ENCODE assay signal across 10 mouse cellular contexts in the genomic region with DNA sequence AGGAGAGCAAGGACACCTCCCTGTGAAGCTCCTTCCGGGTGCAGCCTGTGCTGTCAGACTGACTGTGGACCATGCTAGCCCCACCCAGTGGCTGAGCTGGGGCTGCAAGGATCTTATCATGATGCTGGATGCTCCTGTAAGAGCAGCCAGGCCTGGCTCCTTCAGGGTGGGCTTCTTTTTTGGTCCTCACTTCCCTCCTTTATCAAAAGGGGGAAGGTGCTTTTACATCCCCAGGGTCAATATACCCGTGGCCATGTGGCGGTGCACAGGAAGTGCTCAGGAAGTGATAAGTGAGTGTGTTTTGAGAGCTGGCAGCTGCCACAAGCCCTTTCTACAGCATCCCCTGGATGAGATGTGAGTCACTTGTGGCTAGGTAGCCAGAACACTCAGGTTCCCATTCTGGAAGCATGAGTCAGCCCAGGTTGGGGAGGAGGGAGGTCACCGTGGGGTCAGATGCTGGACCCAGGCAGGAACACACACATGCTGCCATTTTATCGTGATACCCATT. TPM values are rescaled to one million over a fixed set of nuclear protein-coding genes. Genes with fewer than 3 reads are reported as not detected.
DNase-seq lines count a peak whose midpoint lies in the region; ATAC-seq and TF ChIP-seq lines count a peak whose summit lies in the region.
"Had no signal": no experiment of that assay in that cellular context is flagged by ENCODE, and none has a peak within 500 bp of the region (broad histone marks: within the 10 kb centered on the region; RNA-seq: fewer than 3 reads in every experiment).

No protein-coding gene starts in this region.

- 71% methylated on average over 5 of the region's 5 CpGs for WGBS in forebrain, postnatal 0 days
- WGBS in forebrain, embryonic 16.5 days: 65% methylated on average over 5 of the region's 5 CpGs
- 3% methylated on average over 5 of the region's 5 CpGs for WGBS in thymus, adult 2 months
- WGBS in stomach, postnatal 0 days: 36% methylated on average over 5 of the region's 5 CpGs
- whole genome bisulfite sequencing in midbrain, embryonic 10.5 days: 73% methylated on average over 5 of the region's 5 CpGs

- H3K4me2 ChIP-seq in forebrain, postnatal 0 days (ENCODE audit: low read depth): no peak overlapping the region
- no peak overlapping the region for H3K4me2 ChIP-seq in forebrain, embryonic 16.5 days (ENCODE audit: low read length)
- H3K4me2 ChIP-seq in stomach, postnatal 0 days (replicated peaks; ENCODE audit: low read depth): no peak overlapping the region

- no peak overlapping the region for H3K9ac ChIP-seq in forebrain, postnatal 0 days
- no peak overlapping the region for H3K9ac ChIP-seq in forebrain, embryonic 16.5 days (replicated peaks; ENCODE audit: low read depth, low read length)
- no peak overlapping the region for H3K9ac ChIP-seq in stomach, postnatal 0 days (ENCODE audit: low read length)

- no peaks in the 10 kb centered on the region for H3K36me3 ChIP-seq in forebrain, postnatal 0 days (ENCODE audit: insufficient read depth)
- no peaks in the 10 kb centered on the region for H3K36me3 ChIP-seq in forebrain, embryonic 16.5 days (ENCODE audit: control insufficient read depth, insufficient read depth)
- H3K36me3 ChIP-seq in thymus, adult 2 months (ENCODE audit: control insufficient read depth, insufficient read depth, low read length): no peaks in the 10 kb centered on the region
- no peaks in the 10 kb centered on the region for H3K36me3 ChIP-seq in stomach, postnatal 0 days (ENCODE audit: control insufficient read depth, insufficient read depth, low read length)
- H3K36me3 ChIP-seq in midbrain, embryonic 10.5 days: no peaks in the 10 kb centered on the region

- H3K4me1 ChIP-seq in forebrain, postnatal 0 days (ENCODE audit: insufficient read depth): no peaks in the 10 kb centered on the region
- no peaks in the 10 kb centered on the region for H3K4me1 ChIP-seq in forebrain, embryonic 16.5 days (replicated peaks; ENCODE audit: control insufficient read depth, insufficient read depth, low read length)
- H3K4me1 ChIP-seq in thymus, adult 2 months (replicated peaks; ENCODE audit: control insufficient read depth, insufficient read depth, low read length): no peaks in the 10 kb centered on the region
- H3K4me1 ChIP-seq in stomach, postnatal 0 days (replicated peaks; ENCODE audit: control insufficient read depth, insufficient read depth): no peaks in the 10 kb centered on the region
- 0 out of 2 replicates have a peak, but pooled peaks cover 3% of the 10 kb centered on the region for H3K4me1 ChIP-seq in midbrain, embryonic 10.5 days

- no peaks in the 10 kb centered on the region for H3K9me3 ChIP-seq in forebrain, postnatal 0 days (ENCODE audit: low read length)
- no peaks in the 10 kb centered on the region for H3K9me3 ChIP-seq in forebrain, embryonic 16.5 days (ENCODE audit: control insufficient read depth, low read length)
- H3K9me3 ChIP-seq in stomach, postnatal 0 days (ENCODE audit: control insufficient read depth, low read length): no peaks in the 10 kb centered on the region
- no peaks in the 10 kb centered on the region for H3K9me3 ChIP-seq in midbrain, embryonic 10.5 days (replicated peaks)

- H3K27ac ChIP-seq in forebrain, postnatal 0 days (ENCODE audit: low read depth, low read length): no peak overlapping the region
- no peak overlapping the region for H3K27ac ChIP-seq in forebrain, embryonic 16.5 days (ENCODE audit: low read length)
- no peak overlapping the region for H3K27ac ChIP-seq in thymus, adult 2 months (ENCODE audit: control insufficient read depth, insufficient read depth, low read length)
- peak overlapping the region; percentile 45; the same call in 1 of the 2 replicates for H3K27ac ChIP-seq in stomach, postnatal 0 days (replicated peaks)
- no peak overlapping the region for H3K27ac ChIP-seq in midbrain, embryonic 10.5 days (replicated peaks)

- no peak overlapping the region for H3K4me3 ChIP-seq in forebrain, postnatal 0 days (ENCODE audit: low read depth, low read length)
- H3K4me3 ChIP-seq in forebrain, embryonic 16.5 days (replicated peaks; ENCODE audit: low read length): no peak overlapping the region
- no peak overlapping the region for H3K4me3 ChIP-seq in thymus, adult 2 months (ENCODE audit: control insufficient read depth, insufficient read depth, low read length)
- H3K4me3 ChIP-seq in stomach, postnatal 0 days (ENCODE audit: low read depth, low read length): no peak overlapping the region
- no peak overlapping the region for H3K4me3 ChIP-seq in midbrain, embryonic 10.5 days
- H3K4me3 ChIP-seq: myocyte had no signal

- no peaks in the 10 kb centered on the region for H3K27me3 ChIP-seq in forebrain, postnatal 0 days (ENCODE audit: insufficient read depth, low read length)
- H3K27me3 ChIP-seq in forebrain, embryonic 16.5 days (replicated peaks; ENCODE audit: control insufficient read depth, insufficient read depth, low read length): no peaks in the 10 kb centered on the region
- no peaks in the 10 kb centered on the region for H3K27me3 ChIP-seq in thymus, adult 2 months (ENCODE audit: control insufficient read depth, insufficient read depth, low read length)
- no peaks in the 10 kb centered on the region for H3K27me3 ChIP-seq in stomach, postnatal 0 days (ENCODE audit: control insufficient read depth, insufficient read depth, low read length)
- no peaks in the 10 kb centered on the region for H3K27me3 ChIP-seq in midbrain, embryonic 10.5 days (ENCODE audit: low read depth, poor library complexity, severe bottlenecking)

- no peak for TF ChIP-seq EP300 in stomach, postnatal 0 days (optimal IDR thresholded peaks at IDR 0.05)

- DNase-seq in forebrain, postnatal 0 days: no peak
- peak; percentile 11 for DNase-seq in thymus, adult 2 months
- no peak for DNase-seq in thymus, adult 18-20 months
- peak; percentile 44 to 59 for DNase-seq in kidney, postnatal 4 days
- DNase-seq in stomach, postnatal 0 days (ENCODE audit: low spot score): peak; percentile 53
- DNase-seq in midbrain, embryonic 10.5 days (ENCODE audit: low spot score): no peak
- DNase-seq in ovary, postnatal 14 days (ENCODE audit: low spot score): no peak

- TF ChIP-seq POLR2A in thymus, adult 2 months (IDR thresholded peaks at IDR 0.05; ENCODE audit: control insufficient read depth, extremely low read depth, insufficient read depth, low read length, poor library complexity): no peak

- peak; percentile 33; the same call in 1 of the 2 replicates for TF ChIP-seq CTCF in forebrain, postnatal 0 days (IDR thresholded peaks at IDR 0.05; ENCODE audit: low read depth)
- TF ChIP-seq CTCF in thymus, adult 2 months (IDR thresholded peaks at IDR 0.05; ENCODE audit: borderline replicate concordance, control insufficient read depth, extremely low read depth, insufficient read depth, low read length, poor library complexity): no peak
- TF ChIP-seq CTCF in stomach, postnatal 0 days (IDR thresholded peaks at IDR 0.05; ENCODE audit: low read depth): peak; percentile 64

- ATAC-seq in forebrain, postnatal 0 days: no peak
- ATAC-seq in forebrain, embryonic 16.5 days: no peak
- ATAC-seq in stomach, postnatal 0 days (ENCODE audit: low FRiP score, low TSS enrichment): peak; percentile 55

RNA-seq across cellular contexts. Expression of a gene that starts 18.1 kb away (rescaled TPM):
- 0.29 TPM in 1 of 2 replicates, not detected in the other for total RNA-seq in forebrain, postnatal 0 days (2014; rRNA removed)
- polyA plus RNA-seq in forebrain, postnatal 0 days (2015; fragmentation: Nextera tagmentation; extraction: Ambion mirVana): 0.16 and 0.23 TPM in 2 replicates
- polyA plus RNA-seq in forebrain, embryonic 16.5 days (2015; fragmentation: Nextera tagmentation; extraction: Ambion mirVana): 0.13 and 0.14 TPM in 2 replicates
- polyA plus RNA-seq in thymus, adult 2 months (2012; rRNA removed): 3.1 and 3.8 TPM in 2 replicates
- polyA plus RNA-seq in stomach, postnatal 0 days (2015; fragmentation: Nextera tagmentation; extraction: Ambion mirVana): 63.0 and 75.8 TPM in 2 replicates
- 0.06 TPM in 1 of 2 replicates, not detected in the other for polyA plus RNA-seq in midbrain, embryonic 10.5 days (2016; fragmentation: Nextera tagmentation; extraction: Ambion mirVana)

RNA-seq across cellular contexts. Expression of a gene that starts 22.8 kb away (rescaled TPM):
- total RNA-seq in forebrain, postnatal 0 days (2014; rRNA removed): 0.29 and 0.31 TPM in 2 replicates
- 0.24 and 0.47 TPM in 2 replicates for polyA plus RNA-seq in forebrain, postnatal 0 days (2015; fragmentation: Nextera tagmentation; extraction: Ambion mirVana)
- polyA plus RNA-seq in forebrain, embryonic 16.5 days (2015; fragmentation: Nextera tagmentation; extraction: Ambion mirVana): 0.62 and 0.88 TPM in 2 replicates
- polyA plus RNA-seq in thymus, adult 2 months (2012; rRNA removed): 20.8 and 28.3 TPM in 2 replicates
- polyA plus RNA-seq in stomach, postnatal 0 days (2015; fragmentation: Nextera tagmentation; extraction: Ambion mirVana): 191 and 207 TPM in 2 replicates
- 9.7 and 11.4 TPM in 2 replicates for polyA plus RNA-seq in midbrain, embryonic 10.5 days (2016; fragmentation: Nextera tagmentation; extraction: Ambion mirVana)

RNA-seq across cellular contexts. Expression of a gene that starts 50.5 kb away (rescaled TPM):
- total RNA-seq in forebrain, postnatal 0 days (2014; rRNA removed): 0.15 and 0.52 TPM in 2 replicates
- 0.36 and 0.38 TPM in 2 replicates for polyA plus RNA-seq in forebrain, postnatal 0 days (2015; fragmentation: Nextera tagmentation; extraction: Ambion mirVana)
- polyA plus RNA-seq in forebrain, embryonic 16.5 days (2015; fragmentation: Nextera tagmentation; extraction: Ambion mirVana): 0.20 and 0.31 TPM in 2 replicates
- polyA plus RNA-seq in thymus, adult 2 months (2012; rRNA removed): 0.57 and 0.77 TPM in 2 replicates
- 0.23 and 0.24 TPM in 2 replicates for polyA plus RNA-seq in stomach, postnatal 0 days (2015; fragmentation: Nextera tagmentation; extraction: Ambion mirVana)
- polyA plus RNA-seq in midbrain, embryonic 10.5 days (2016; fragmentation: Nextera tagmentation; extraction: Ambion mirVana): 0.05 TPM in 1 of 2 replicates, not detected in the other
- total RNA-seq: heart, adult 18-20 months had no signal
- polyA plus RNA-seq: myocyte had no signal

RNA-seq across cellular contexts. Expression of a gene that starts 59.5 kb away (rescaled TPM):
- total RNA-seq in forebrain, postnatal 0 days (2014; rRNA removed): not detected in 2 replicates
- not detected in 2 replicates for polyA plus RNA-seq in forebrain, postnatal 0 days (2015; fragmentation: Nextera tagmentation; extraction: Ambion mirVana)
- polyA plus RNA-seq in forebrain, embryonic 16.5 days (2015; fragmentation: Nextera tagmentation; extraction: Ambion mirVana): not detected in 2 replicates
- polyA plus RNA-seq in thymus, adult 2 months (2012; rRNA removed): not detected in 2 replicates
- polyA plus RNA-seq in stomach, postnatal 0 days (2015; fragmentation: Nextera tagmentation; extraction: Ambion mirVana): 0.15 TPM in 1 of 2 replicates, not detected in the other
- not detected in 2 replicates for polyA plus RNA-seq in midbrain, embryonic 10.5 days (2016; fragmentation: Nextera tagmentation; extraction: Ambion mirVana)
- total RNA-seq: heart, adult 18-20 months had no signal
- polyA plus RNA-seq: myocyte had no signal

Comparison
In these comparisons a context has a peak if more than half of its experiments do, and no peak if none do; other contexts are left out.
1. DNase-seq: peak in thymus, adult 2 months (single experiment), kidney, postnatal 4 days (2 of 2) and stomach, postnatal 0 days (single experiment); none in forebrain, postnatal 0 days (single experiment), thymus, adult 18-20 months (0 of 2), midbrain, embryonic 10.5 days (single experiment) and ovary, postnatal 14 days (single experiment).
2. RNA of a gene that starts 18.1 kb away (polyA plus RNA-seq): 63.0 to 75.8 TPM in stomach, postnatal 0 days; 3.1 to 3.8 TPM in thymus, adult 2 months, 0.16 to 0.23 TPM in forebrain, postnatal 0 days, 0.13 to 0.14 TPM in forebrain, embryonic 16.5 days and 0.06 TPM in midbrain, embryonic 10.5 days; every median in the first group is over 10 times any median in the second.